Mouse (Mus musculus): ENCODE results near the gene Cenpv. TPM values are rescaled to one million over a fixed set of nuclear protein-coding genes. Genes with fewer than 3 reads are reported as not detected.

Cenpv gene
- total and polyA plus RNA-seq, 3 experiments: 149 to 2,878 (median 178) TPM

DNA sequence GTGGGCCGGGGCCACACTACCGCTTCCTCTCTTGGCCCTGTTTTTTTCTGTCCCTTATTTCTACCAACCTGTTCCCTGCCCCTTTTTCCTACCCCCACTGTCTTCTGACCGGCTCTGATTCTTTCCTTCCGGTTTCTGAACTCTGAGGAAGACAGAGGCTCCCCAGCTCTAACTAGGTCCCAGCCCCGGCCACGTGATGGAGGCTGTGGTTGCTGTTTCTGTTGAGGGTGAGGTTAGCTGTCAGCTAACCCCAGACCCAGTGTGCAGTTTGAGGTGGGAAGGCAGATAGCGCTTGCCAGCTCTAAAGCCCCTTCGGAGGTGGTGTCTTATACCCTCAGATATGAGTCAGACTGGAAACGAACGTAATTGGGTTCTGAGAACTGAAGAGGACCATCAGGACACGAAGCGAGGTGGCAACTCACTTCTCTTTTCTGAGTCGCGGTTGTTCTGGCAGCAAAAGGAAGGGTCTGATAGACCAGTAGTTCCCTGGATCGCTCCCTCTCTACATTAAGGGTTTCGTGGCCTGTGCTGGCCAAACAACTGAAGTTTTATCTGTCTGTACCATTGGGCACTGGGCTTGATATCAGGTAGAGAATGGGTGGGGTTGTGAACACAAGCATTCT lies 37.6 kb upstream of the Cenpv start (continued):
- TF ChIP-seq RCOR1 (IDR thresholded peaks at IDR 0.05; ENCODE audit: low read depth, low read length) (peak; percentile 58), CHD1 (IDR thresholded peaks at IDR 0.05; ENCODE audit: low read depth, low read length) (no peak), ZC3H11A (IDR thresholded peaks at IDR 0.05; ENCODE audit: low read depth, low read length) (no peak), POLR2AphosphoS2 (IDR thresholded peaks at IDR 0.05; ENCODE audit: low read length) (no peak), GATA1 (IDR thresholded peaks at IDR 0.05; ENCODE audit: low read depth, low read length) (peak; percentile 74), TCF12 (IDR thresholded peaks at IDR 0.05; ENCODE audit: low read depth, low read length) (peak; percentile 77), MAZ (IDR thresholded peaks at IDR 0.05; ENCODE audit: low read depth, low read length) (0 out of 2 replicates have a peak, but pooled peaks have one; percentile 42), ZKSCAN1 (IDR thresholded peaks at IDR 0.05; ENCODE audit: low read depth, low read length) (no peak), BHLHE40 (IDR thresholded peaks at IDR 0.05; ENCODE audit: borderline replicate concordance, low read depth, low read length) (peak; percentile 72; the same call in 1 of the 2 replicates), RAD21 (IDR thresholded peaks at IDR 0.05; ENCODE audit: low read depth, low read length) (no peak), NRF1 (IDR thresholded peaks at IDR 0.05; ENCODE audit: insufficient read depth, low read depth, low read length, poor library complexity, severe bottlenecking) (no peak), KAT2A (conservative IDR thresholded peaks at IDR 0.05; ENCODE audit: low read depth, low read length) (no peak), ETS1 (IDR thresholded peaks at IDR 0.05; ENCODE audit: low read depth, low read length) (peak; percentile 43), USF1 (IDR thresholded peaks at IDR 0.05; ENCODE audit: low read depth, low read length) (peak; percentile 97), MYC (IDR thresholded peaks at IDR 0.05; ENCODE audit: low read depth, low read length) (peak; percentile 95), POLR2AphosphoS5 (IDR thresholded peaks at IDR 0.05; ENCODE audit: borderline replicate concordance, low read depth, low read length) (no peak), EP300 (IDR thresholded peaks at IDR 0.05; ENCODE audit: low read depth in 1 of 2, low read length in 2 of 2) (peak; percentile 54 to 76), POLR2A (IDR thresholded peaks at IDR 0.05; ENCODE audit: control insufficient read depth in 1 of 2, insufficient read depth in 1 of 2, low read depth in 1 of 2, low read length in 2 of 2, poor library complexity in 1 of 2) (peak; percentile 18 to 56; a peak in 3 of 4 replicates), CHD2 (IDR thresholded peaks at IDR 0.05; ENCODE audit: low read length) (no peak), TAL1 (IDR thresholded peaks at IDR 0.05; ENCODE audit: low read length) (peak; percentile 73)

- Histone ChIP-seq H3K27me3 (ENCODE audit: control insufficient read depth in 1 of 2, insufficient read depth in 2 of 2, low read length in 2 of 2) (no peaks in the 10 kb centered on the region), H3K36me3 (ENCODE audit: control insufficient read depth in 1 of 2, insufficient read depth in 2 of 2, low read length in 2 of 2) (peaks cover 0 to 11% of the 10 kb centered on the region in 2 experiments; a peak in 2 of 4 replicates), H3K9me3 (replicated peaks; ENCODE audit: insufficient read depth, low read length) (no peaks in the 10 kb centered on the region), H3K4me3 (ENCODE audit: control insufficient read depth in 1 of 2, insufficient read depth in 1 of 2, low read depth in 2 of 2, low read length in 2 of 2) (peak overlapping the region; percentile 71 to 84), H3K27ac (ENCODE audit: control insufficient read depth, low read depth, low read length) (peak overlapping the region; percentile 90), H3K4me1 (ENCODE audit: control insufficient read depth in 1 of 2, insufficient read depth in 2 of 2, low read length in 2 of 2) (peaks cover 0 to 21% of the 10 kb centered on the region in 2 experiments; a peak in 3 of 4 replicates), H3K79me2 (ENCODE audit: control insufficient read depth, insufficient read depth, low read length, poor library complexity) (no peaks in the 10 kb centered on the region; the same call in 1 of the 2 replicates), H3K9ac (ENCODE audit: control insufficient read depth, low read depth, low read length, poor library complexity, severe bottlenecking) (peak overlapping the region; percentile 67)
- TF ChIP-seq POLR2AphosphoS2 (IDR thresholded peaks at IDR 0.05; ENCODE audit: low read length) (peak; percentile 31; the same call in 1 of the 2 replicates), POLR2A (IDR thresholded peaks at IDR 0.05; ENCODE audit: control insufficient read depth in 1 of 2, insufficient read depth in 1 of 2, low read depth in 1 of 2, low read length in 2 of 2, poor library complexity in 1 of 2) (peak; percentile 30 to 32; a peak in 1 of 4 replicates), ETS1 (IDR thresholded peaks at IDR 0.05; ENCODE audit: low read depth, low read length) (0 out of 2 replicates have a peak, but pooled peaks have one; percentile 9), MXI1 (IDR thresholded peaks at IDR 0.05; ENCODE audit: low read depth, low read length) (peak; percentile 25; the same call in 1 of the 2 replicates), NELFE (IDR thresholded peaks at IDR 0.05; ENCODE audit: low read depth, low read length) (peak; percentile 33; the same call in 1 of the 2 replicates), KAT2A (conservative IDR thresholded peaks at IDR 0.05; ENCODE audit: low read depth, low read length) (no peak), UBTF (IDR thresholded peaks at IDR 0.05; ENCODE audit: borderline replicate concordance, insufficient read depth, low read depth, low read length) (0 out of 2 replicates have a peak, but pooled peaks have one; percentile 82), ELF1 (IDR thresholded peaks at IDR 0.05; ENCODE audit: low read depth, low read length) (no peak)
- peak; percentile 74 for DNase-seq (ENCODE audit: low read depth, low spot score)
Observed at GRCm38 (mm10) chr11:62575659-62576438, 36.8 kb upstream of the Cenpv start.

All from MEL (cell line).